Mouse (Mus musculus) urinary bladder, adult 2 months (tissue): ENCODE measurements around the gene Bmp8a. TPM values are rescaled to one million over a fixed set of nuclear protein-coding genes. Genes with fewer than 3 reads are reported as not detected.
"Not testable (repeated sequence)": the region's sequence is repeated elsewhere in the genome, so short reads cannot be mapped to it uniquely, and the experiment has no call there.

Source experiments
- DNase-seq: peaks from one replicate; pipeline ENCODE4 v3.0.0; 2022; ENCODE audit warnings: low spot score
- polyA plus RNA-seq: library from polyadenylated mRNA; depleted of rRNA; stranded (reverse); fragments of >200 nt; gene quantifications from 2 replicates; pipeline ENCODE4 v1.2.3, GENCODE M21; 2012

Bmp8a gene
- polyA plus RNA-seq, 1 experiment = 1.9 TPM

GRCm38 (mm10) chr4:123331326-123331725 lies 11.7 kb downstream of the Bmp8a start:
- DNase-seq = no peak

- no peak for DNase-seq
Measured at GRCm38 (mm10) chr4:123328946-123329345, 14.1 kb downstream of the Bmp8a start.

DNA sequence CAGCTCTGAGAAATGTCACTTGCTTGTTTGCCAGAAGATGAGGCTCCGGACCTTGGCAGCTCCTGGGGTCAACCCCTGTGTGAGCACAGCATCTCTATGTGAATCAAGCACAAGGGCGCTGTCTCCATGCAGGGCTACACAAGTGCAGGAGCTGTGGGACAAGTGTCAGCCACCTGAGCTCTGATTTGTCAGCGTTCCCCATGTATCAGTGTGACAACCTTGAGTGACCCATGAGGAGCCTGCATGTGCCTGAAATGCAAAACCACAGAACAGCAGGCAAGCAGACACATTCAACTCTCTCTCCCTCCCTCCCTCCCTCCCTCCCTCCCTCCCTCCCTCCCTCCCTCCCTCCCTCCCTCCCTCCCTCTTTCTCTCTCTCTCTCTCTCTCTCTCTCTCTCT lies 15.4 kb downstream of the Bmp8a start:
- DNase-seq = no peak

- DNase-seq = no peak
Measured at GRCm38 (mm10) chr4:123326087-123326486, 17.0 kb downstream of the Bmp8a start.

DNA sequence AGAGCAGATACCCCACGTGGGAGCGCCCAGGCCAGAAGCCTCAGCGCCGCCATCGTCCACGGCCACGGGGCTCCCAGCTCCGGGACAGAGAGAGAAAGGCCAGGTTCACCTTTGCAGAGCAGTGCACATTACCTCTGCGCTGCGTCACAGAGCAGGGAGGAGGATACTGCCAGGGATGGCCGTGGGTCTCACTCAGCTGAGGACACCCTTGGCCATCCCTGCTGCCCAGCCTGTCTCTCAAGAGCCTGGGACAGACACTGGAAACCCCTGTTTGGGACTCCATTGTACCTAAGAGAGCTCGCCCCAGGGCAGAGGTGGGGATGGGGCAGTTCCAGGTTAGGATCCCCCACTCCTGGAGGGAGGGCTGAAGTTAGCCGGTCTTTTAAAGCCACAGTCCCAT lies 19.5 kb downstream of the Bmp8a start, which contains the start of gene Oxct2a:
TSS of gene Oxct2a (minus strand) at position 101 of the 400 bp plus-strand sequence.
- no peak for DNase-seq

DNA sequence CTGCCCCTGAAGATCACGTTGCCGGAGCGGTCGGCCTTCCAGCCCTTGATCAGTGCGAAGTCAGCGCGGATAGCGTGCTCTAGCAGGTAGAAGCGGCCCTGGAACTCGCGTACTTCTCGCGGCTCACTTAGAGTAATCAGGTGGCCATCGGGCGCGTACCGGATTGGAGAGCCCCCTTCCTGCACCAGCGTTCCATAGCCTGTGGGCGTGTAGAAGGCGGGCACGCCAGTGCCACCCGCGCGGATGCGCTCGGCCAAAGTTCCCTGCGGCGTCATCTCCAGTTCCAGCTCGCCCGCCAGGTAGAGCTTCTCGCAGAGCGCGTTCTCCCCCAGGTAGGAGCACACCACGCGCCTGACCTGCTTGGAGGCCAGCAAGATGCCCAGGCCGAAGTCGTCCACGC lies 20.1 kb downstream of the Bmp8a start:
- not testable (repeated sequence) for DNase-seq

GRCm38 (mm10) chr4:123314497-123314896 lies 28.6 kb downstream of the Bmp8a start:
- no peak for DNase-seq

- DNase-seq = no peak
Measured at GRCm38 (mm10) chr4:123313010-123313409, 30.0 kb downstream of the Bmp8a start.

GRCm38 (mm10) chr4:123311845-123312244 lies 31.2 kb downstream of the Bmp8a start:
- no peak for DNase-seq

DNA sequence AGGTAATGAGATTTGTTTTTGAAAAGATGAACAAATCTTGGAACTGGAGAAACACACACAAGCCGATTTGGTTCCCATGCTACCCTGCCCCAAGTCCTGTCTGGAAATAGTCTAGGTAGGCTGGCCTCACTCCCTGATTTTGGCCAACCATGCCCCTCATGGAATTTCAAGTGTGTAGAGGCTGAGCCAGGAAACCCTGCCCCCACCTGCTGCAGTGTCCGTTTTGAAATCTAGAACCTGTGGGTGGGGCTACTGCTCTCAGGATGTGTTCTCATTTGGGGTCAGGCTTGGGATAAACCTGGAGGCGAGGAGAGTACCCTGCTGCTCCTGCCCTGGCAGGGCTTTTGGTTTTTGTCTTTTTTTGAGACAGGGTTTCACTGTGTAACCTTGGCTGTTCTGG lies 34.8 kb downstream of the Bmp8a start:
- no peak for DNase-seq

GRCm38 (mm10) chr4:123306999-123307398 lies 36.1 kb downstream of the Bmp8a start:
- no peak for DNase-seq

DNA sequence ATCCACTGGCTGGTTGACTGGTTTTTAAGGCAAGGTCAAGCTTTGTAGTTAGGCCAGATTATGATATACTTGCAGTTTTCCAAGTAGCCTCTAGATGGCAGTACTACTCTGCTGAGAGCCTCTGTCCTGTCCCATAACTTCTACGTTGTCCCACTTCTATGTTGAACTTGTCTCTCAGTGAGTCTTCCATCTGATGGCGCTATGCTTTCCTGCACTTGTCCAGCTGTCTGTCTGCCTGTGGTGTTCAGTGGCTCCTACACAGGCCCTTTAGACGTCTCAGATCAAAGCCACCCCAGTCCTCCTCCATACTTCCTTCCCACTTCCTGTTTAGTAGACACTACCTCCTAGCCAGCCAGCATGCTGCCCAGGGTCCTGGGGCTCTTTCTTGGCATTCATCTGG lies 37.3 kb downstream of the Bmp8a start:
- DNase-seq = no peak

DNA sequence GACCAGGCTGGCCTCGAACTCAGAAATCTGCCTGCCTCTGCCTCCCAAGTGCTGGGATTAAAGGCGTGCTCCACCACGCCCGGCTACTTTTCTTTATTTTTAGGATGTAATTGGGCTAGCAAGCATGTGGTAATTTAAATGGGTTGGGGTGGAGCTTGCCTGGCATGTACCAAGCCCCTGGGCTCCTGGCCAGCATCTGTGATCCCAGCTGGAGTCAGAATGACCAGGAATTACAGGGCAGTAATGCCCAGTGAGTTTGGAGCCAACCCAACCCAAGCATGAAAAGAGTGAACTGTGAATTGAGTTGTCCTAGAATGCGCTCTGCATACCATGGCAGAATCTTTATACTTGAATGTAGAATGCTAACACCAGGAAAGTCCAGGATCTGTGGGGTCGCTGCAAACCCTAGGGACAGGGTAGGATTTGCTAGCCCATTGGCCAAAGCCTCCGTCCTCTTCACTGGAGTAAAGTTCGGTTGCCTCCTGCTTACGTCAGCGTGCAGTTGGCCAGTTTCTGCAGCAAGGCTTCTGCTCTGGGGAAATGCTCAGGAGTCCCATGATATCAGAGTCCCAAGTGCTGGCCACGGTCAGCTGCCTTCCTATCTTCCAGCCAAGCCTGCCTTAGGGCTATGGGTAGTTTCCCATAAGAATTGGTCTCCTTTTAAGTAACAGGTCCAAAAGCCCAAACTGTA lies 43.9 kb downstream of the Bmp8a start:
- no peak for DNase-seq

- DNase-seq = no peak
Measured at GRCm38 (mm10) chr4:123298226-123298625, 44.8 kb downstream of the Bmp8a start.

DNA sequence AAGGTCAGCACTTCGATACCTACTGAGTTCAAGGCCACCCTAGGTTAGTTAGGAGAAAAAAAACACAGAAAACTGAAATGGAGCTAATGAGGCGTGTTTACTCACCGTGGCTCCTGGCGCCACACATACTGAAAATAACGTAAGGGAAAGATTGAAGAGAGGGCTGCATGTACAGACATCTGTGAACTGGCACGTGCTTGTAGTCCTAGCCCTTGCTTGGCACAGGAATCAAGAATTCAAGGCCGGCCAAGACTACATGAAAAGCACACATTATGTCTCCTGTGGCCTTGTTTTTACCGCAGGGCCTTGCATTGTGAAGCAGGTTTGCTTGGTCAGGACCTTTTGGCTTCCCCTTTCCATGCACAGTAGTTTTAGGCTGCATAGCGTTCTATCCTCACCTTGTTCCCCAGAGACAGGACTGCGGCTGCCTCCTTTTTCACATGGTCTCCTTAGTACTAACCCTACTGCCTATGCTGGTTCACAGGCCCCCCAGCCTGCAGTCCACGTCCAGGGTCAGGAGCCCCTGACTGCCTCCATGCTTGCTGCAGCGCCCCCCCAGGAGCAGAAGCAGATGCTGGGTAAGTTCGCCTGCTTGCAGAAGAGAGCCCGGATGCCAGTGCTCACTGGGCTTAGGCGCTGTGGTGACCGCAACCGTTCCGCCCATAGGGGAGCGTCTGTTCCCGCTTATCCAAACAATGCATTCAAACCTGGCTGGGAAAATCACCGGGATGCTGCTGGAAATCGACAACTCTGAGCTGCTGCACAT lies 45.7 kb downstream of the Bmp8a start:
- DNase-seq = no peak

DNA sequence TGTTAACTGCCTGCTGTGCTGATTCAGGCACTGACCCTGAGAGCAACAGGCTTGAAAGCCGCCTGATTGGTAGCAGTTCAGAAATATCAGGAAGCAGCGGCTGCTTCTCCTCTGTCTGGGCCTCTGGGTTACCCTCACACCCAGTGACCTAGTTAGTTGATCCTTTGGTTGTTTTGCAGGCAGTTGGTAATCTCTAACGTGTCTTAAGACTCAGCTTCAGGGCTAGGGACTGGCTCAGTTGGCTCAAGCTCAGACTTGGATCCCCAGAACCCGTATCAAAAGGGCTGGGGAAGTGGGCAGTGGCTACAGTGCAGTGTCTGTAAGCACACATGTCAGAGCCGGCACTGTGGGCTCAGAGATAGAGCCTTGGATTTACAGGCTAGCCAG lies 46.9 kb downstream of the Bmp8a start:
- no peak for DNase-seq

DNA sequence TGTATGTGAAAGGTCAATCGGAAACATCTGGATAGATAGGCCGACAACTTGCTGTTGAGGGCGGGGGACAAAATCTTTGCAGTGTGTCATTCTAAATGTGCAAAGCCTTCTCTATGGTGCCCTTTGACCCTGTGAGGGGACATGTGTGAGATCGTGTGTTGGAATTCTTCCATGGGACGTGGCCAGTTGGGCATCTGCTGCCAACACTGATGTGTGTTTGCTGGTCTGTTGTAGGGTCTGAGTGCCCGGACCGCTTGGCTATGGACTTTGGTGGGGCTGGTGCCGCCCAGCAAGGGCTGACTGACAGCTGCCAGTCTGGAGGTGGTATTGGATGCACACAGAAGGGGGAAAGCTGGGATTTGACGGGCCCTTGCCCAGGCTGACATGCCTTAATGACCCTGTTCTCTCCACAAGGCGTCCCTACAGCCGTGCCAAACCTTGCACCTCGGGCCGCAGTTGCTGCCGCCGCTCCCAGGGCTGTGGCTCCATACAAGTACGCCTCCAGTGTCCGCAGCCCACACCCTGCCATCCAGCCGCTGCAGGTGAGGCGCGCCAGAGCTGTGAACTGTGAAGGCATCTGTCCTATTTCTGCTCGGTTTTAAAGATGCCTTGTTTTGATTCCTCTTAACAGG lies 47.4 kb downstream of the Bmp8a start:
- no peak for DNase-seq

DNA sequence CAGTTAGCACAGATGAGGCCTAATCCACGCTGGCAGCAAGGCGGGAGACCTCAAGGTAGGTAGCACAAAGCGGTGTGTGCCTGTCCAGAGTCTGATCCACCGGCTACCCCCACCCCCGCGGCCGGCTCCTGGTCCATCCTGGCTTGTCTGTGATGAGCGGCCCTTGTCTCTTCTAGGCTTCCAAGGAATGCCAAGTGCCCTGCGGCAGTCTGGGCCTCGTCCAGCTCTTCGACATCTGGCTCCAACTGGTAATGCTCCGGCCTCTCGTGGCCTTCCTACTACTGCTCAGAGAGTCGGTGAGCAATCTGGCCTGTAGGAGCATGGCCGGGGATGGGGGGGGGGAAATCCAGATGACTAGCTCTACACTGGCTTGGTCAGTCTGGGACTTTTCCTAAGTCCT lies 48.0 kb downstream of the Bmp8a start:
- not testable (repeated sequence) for DNase-seq

GRCm38 (mm10) chr4:123293661-123294443 lies 49.2 kb downstream of the Bmp8a start:
- DNase-seq = no peak

DNA sequence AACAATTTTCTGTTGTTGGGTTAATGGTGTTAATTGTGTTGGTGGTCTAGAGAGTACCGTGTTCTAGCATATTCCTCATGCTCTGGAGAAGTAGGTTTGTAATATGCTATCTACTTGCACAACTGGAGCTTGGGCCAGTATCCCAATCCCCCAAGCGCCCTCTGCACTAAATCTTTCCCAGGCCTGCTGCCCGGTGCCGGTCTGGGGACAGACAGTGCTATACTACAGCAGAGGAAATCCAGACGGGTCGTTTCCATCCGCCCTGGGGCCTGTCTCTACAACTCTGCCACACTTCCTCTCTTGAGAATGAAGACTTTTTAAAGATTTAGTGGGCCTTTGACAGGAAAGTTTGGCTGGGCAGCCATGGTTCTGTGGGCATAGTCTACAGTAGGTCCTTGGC lies 50.1 kb downstream of the Bmp8a start:
- no peak for DNase-seq

- no peak for DNase-seq
Measured at GRCm38 (mm10) chr4:123292390-123292789, 50.7 kb downstream of the Bmp8a start.

- no peak for DNase-seq
Measured at GRCm38 (mm10) chr4:123289038-123289437, 54.0 kb downstream of the Bmp8a start.
